Mouse (Mus musculus): ENCODE data around the gene Tbk1. TPM values are rescaled to one million over a fixed set of nuclear protein-coding genes. Genes with fewer than 3 reads are reported as not detected.

Gene Tbk1
- polyA plus RNA-seq, 1 experiment, result 3.0 TPM

GRCm38 (mm10) chr10:121571031-121571430 is 15.6 kb downstream of the Tbk1 start:
- TF ChIP-seq GATA1 (IDR thresholded peaks at IDR 0.05; ENCODE audit: low read length), result no peak

- no peak for TF ChIP-seq GATA1 (IDR thresholded peaks at IDR 0.05; ENCODE audit: low read length)
These were observed 16.8 kb downstream of the Tbk1 start for GRCm38 (mm10) chr10:121569796-121570195.

GRCm38 (mm10) chr10:121569001-121569589 is 17.5 kb downstream of the Tbk1 start:
- TF ChIP-seq GATA1 (IDR thresholded peaks at IDR 0.05; ENCODE audit: low read length), result peak; percentile 75

- TF ChIP-seq GATA1 (IDR thresholded peaks at IDR 0.05; ENCODE audit: low read length), result no peak
These were observed 18.1 kb downstream of the Tbk1 start for GRCm38 (mm10) chr10:121568534-121568933.

GRCm38 (mm10) chr10:121568026-121568425 is 18.6 kb downstream of the Tbk1 start:
- TF ChIP-seq GATA1 (IDR thresholded peaks at IDR 0.05; ENCODE audit: low read length), result no peak

- TF ChIP-seq GATA1 (IDR thresholded peaks at IDR 0.05; ENCODE audit: low read length), result no peak
These were observed 22.1 kb downstream of the Tbk1 start for GRCm38 (mm10) chr10:121564447-121564846.

- TF ChIP-seq GATA1 (IDR thresholded peaks at IDR 0.05; ENCODE audit: low read length), result no peak
These were observed 28.4 kb downstream of the Tbk1 start for GRCm38 (mm10) chr10:121558231-121558630.

- TF ChIP-seq GATA1 (IDR thresholded peaks at IDR 0.05; ENCODE audit: low read length), result no peak
These were observed 30.3 kb downstream of the Tbk1 start for GRCm38 (mm10) chr10:121556263-121556662.

GRCm38 (mm10) chr10:121550334-121550733 is 36.3 kb downstream of the Tbk1 start:
- no peak for TF ChIP-seq GATA1 (IDR thresholded peaks at IDR 0.05; ENCODE audit: low read length)

- TF ChIP-seq GATA1 (IDR thresholded peaks at IDR 0.05; ENCODE audit: low read length), result no peak
These were observed 36.9 kb downstream of the Tbk1 start for GRCm38 (mm10) chr10:121549670-121550069.

GRCm38 (mm10) chr10:121547162-121547561 is 39.4 kb downstream of the Tbk1 start:
- no peak for TF ChIP-seq GATA1 (IDR thresholded peaks at IDR 0.05; ENCODE audit: low read length)

- no peak for TF ChIP-seq GATA1 (IDR thresholded peaks at IDR 0.05; ENCODE audit: low read length)
These were observed 43.0 kb downstream of the Tbk1 start for GRCm38 (mm10) chr10:121543577-121543976.

- no peak for TF ChIP-seq GATA1 (IDR thresholded peaks at IDR 0.05; ENCODE audit: low read length)
These were observed 44.4 kb downstream of the Tbk1 start for GRCm38 (mm10) chr10:121542156-121542555.

GRCm38 (mm10) chr10:121534995-121535394 is 51.6 kb downstream of the Tbk1 start:
- no peak for TF ChIP-seq GATA1 (IDR thresholded peaks at IDR 0.05; ENCODE audit: low read length)

- TF ChIP-seq GATA1 (IDR thresholded peaks at IDR 0.05; ENCODE audit: low read length), result no peak
These were observed 53.3 kb downstream of the Tbk1 start for GRCm38 (mm10) chr10:121533137-121533872.

GRCm38 (mm10) chr10:121531541-121531940 is 55.0 kb downstream of the Tbk1 start:
- TF ChIP-seq GATA1 (IDR thresholded peaks at IDR 0.05; ENCODE audit: low read length), result no peak

GRCm38 (mm10) chr10:121530365-121531003 is 56.1 kb downstream of the Tbk1 start:
- no peak for TF ChIP-seq GATA1 (IDR thresholded peaks at IDR 0.05; ENCODE audit: low read length)
